Mouse (Mus musculus): Measurements from ENCODE around the gene Rnaseh2a.

- no peak for TF ChIP-seq E2F4 (IDR thresholded peaks at IDR 0.05; ENCODE audit: insufficient replicate concordance, low read depth, low read length)
- no peak for TF ChIP-seq MAFK (IDR thresholded peaks at IDR 0.05; ENCODE audit: insufficient replicate concordance, low read length)
- peak; percentile 98 for TF ChIP-seq SMC3 (IDR thresholded peaks at IDR 0.05; ENCODE audit: low read depth, low read length)
- TF ChIP-seq KAT2A (IDR thresholded peaks at IDR 0.05; ENCODE audit: insufficient replicate concordance, low read length) = no peak
- no peak; the same call in 1 of the 2 replicates for TF ChIP-seq MAX (IDR thresholded peaks at IDR 0.05; ENCODE audit: low read length)
- no peak for TF ChIP-seq EP300 (IDR thresholded peaks at IDR 0.05; ENCODE audit: low read length)
- peak; percentile 80; the same call in 1 of the 2 replicates for TF ChIP-seq SIN3A (IDR thresholded peaks at IDR 0.05; ENCODE audit: low read length)
- TF ChIP-seq ZNF384 (IDR thresholded peaks at IDR 0.05; ENCODE audit: low read depth, low read length) = no peak
- TF ChIP-seq POLR2A (IDR thresholded peaks at IDR 0.05; ENCODE audit: low read depth, low read length) = 0 out of 2 replicates have a peak, but pooled peaks have one; percentile 5
- no peak for TF ChIP-seq HCFC1 (IDR thresholded peaks at IDR 0.05; ENCODE audit: low read depth, low read length)
- peak; percentile 15; the same call in 1 of the 2 replicates for TF ChIP-seq NELFE (IDR thresholded peaks at IDR 0.05; ENCODE audit: low read depth, low read length)
Observed at GRCm38 (mm10) chr8:84973803-84974542, 4.4 kb upstream of the Rnaseh2a start.

All from CH12.LX (cell line).